Mouse (Mus musculus) gastrocnemius, adult 8-10 months (tissue): ENCODE data around the gene Kcnj3. TPM values are rescaled to one million over a fixed set of nuclear protein-coding genes. Genes with fewer than 3 reads are reported as not detected.

Experiments used
- DNase-seq, 2 experiments: peaks; one replicate each; pipeline ENCODE4 v3.0.0; 2022; ENCODE audit warnings: low spot score in 2 of 2
- total RNA-seq, 4 experiments: library from RNA; stranded (reverse); gene quantifications; 2 replicates each; pipeline ENCODE4 v1.2.4; 2022

The Kcnj3 gene
- total RNA-seq, 4 experiments from 2014 or later, result 0.24 to 1.0 (median 0.36) TPM

DNA sequence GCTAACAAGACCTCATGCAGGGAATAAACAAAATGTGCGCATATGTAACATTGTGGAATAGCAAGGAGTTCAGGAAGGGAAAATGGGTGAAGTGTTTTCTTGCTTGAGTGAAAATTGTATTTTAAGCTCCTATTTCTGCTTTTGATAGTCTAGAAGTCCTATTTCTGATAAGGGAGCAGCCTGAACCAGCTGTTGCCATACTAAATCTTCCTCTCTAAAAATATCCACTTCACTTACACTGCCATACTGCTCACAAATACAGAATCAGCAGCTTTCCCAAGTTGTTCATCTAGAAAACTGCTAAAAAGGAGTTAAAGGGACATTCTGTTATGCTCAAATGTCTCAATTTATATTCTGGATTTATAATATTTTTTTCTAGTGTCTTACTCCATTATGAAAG is 69.9 kb downstream of the Kcnj3 start:
- no peak for DNase-seq

DNA sequence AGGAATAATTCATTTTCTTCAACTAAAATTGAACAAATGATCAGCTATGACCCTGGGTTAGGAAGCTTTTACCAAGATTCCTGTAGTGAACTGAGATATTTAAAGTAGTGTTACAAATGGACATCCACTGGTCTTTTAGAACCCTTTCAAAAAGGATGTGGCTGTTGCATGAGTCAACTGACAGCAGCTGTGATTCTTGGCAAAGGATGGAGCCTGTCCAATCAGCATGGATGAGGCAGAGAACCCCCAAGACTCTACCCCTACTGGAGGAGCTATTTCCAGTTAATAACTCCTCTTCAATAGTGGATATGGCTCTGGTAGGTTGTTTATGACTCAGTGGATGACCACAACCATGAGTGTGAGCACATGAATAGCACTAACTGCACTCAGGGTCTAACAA is 81.5 kb downstream of the Kcnj3 start:
- no peak for DNase-seq

DNA sequence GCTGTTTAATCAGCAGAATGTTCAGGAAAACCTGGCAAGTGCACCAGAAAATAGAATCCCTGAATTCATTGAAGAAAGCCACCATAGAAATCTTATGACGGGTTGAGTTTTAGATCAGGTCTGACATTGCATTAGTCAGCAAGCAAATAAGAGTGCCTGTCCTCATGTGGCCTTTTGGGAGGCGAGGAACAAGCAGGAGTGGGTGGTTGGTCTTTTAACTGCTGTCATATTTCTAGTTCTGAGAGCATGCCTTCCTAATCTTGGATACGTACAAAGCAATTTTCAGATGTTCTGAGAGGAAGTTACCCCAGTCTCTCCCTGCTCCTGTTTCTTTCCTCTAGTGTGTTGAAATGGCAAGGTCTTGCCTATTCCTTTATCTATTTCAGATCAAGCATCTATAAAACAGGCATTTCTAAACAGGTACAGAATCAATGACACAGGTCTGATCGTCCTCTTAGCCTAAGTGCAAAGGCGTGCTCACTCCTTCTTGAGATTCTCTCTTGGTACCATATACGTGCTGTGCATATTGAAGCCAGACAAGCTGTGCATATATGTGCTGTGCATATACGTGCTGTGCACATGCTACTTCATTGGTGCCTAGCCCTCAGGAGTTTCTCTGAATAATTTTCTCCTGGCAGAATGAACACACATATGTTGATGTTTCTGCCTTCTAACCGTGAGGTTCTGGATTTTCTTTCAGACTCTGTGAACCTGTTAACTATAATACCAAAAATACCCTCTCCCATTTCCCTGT is 97.1 kb downstream of the Kcnj3 start:
- no peak for DNase-seq

DNA sequence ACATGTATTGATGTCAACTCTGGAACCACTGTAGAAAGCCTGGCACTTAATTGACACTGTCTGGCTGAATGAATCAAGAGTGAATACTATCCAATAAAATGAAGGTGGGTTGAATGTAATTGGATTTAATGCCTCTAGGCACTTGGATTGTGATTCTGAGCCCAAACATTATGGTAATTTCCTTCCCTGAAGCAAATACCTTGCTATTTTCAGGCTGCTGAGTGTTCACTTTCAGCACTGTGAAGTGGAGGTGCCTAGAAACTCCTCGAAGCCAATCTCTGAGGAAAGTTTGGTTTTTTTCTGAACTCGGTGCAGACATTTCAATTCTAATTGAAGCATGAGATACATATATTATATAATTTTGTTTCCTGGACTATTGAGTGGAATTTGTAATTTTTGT is 99.2 kb downstream of the Kcnj3 start:
- no peak for DNase-seq

DNA sequence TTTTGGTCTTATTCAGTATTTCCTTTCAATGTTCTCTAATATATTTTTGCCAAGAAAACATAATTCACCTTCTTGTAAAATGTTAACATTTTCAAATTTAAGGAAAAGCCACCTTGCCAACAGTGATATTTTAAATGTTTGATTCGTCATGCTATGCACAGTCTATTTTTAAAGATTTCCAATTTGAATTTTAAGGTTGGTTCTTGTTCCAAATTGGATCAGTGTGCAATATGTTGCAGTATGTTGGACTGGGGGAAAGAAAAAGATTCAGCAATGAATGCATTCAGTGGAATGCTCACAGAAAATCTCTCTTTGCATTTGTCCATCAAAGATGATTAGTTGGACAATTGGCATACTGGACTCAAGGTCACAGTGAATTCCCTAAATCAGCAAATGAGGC is 99.7 kb downstream of the Kcnj3 start:
- DNase-seq, result no peak

DNA sequence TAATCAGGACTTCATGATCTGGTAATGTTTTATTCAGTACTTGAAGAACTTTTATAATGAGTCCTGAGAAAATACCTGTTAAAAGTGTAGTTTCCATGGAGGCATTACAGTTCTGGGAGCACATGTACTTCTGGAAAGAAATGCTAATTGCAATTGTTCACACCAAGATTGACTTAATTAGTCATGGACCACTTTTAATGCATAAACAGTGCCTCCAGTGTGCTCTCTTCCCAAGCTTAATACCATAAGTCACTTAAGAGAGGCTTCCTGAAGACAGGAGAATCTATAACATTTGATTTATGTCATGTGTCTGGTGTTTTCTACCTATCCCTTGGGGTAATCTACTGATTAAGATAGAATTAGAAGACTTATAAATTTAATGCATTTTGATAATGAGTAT is 111.8 kb downstream of the Kcnj3 start:
- no peak for DNase-seq

DNA sequence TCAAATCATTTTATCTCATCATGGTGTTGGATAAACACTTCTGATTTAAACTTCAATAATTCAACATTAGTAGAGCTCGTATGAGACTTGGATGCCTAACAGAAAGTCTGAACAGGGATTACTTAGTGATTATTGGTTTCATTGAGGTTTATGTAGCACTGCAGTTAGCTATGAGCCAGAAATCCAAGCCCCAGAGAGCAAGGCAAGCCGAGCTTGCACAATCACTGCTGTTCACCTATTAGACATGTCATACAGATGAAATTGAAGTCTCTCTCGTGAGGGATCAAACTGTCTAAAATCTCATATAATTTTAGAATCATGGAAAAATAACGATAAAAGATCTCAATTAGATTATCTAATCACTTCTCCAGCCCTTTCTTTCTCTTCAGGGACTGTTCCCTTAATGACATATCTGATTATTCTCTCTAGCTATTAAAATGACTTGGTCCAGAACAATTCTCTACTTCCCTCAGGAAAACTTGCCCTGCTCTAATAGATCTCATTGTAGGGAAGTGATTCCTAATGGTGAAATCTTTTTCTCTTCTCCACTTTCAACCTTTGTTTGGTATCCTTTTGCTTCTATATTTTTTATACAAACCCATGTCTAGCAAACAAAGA is 122.7 kb downstream of the Kcnj3 start:
- DNase-seq, result no peak

DNA sequence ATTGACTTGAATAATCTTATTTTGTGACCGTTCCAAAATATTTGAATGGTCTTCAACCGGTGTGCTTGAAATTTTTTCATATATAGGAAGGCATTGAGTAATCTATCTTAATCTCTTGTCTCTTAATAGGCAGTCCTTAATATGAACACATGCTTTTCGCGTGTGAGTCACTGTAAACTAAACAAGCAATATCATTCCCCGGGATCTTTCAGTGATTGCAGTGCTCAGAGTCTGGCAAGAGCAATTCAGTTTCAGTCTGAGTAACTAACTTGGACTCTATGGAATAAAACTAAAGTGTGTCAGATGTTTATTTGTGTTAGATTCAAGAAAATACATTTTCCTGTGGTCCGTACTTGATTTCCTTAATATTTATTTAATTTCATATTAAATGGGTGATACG is 133.5 kb downstream of the Kcnj3 start:
- DNase-seq, result no peak

DNA sequence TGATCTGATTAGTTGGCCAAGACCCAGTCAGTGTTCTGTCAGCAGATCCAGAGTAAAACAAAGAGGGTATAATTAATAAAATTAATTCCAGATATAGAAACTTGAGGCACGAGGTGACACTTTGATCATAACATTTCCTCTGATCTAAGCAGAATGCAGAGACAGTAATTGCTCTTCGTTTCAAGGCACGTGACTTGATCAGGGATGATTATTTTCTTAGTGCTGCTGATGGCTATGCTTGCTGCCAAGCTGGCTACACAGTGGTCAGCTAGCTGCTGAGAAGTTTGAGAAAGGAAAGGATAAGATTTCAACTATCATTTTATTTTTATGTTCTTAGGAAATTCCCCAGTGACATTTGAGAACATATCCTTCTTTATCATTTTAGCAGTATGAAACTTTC is 135.7 kb downstream of the Kcnj3 start:
- no peak for DNase-seq

DNA sequence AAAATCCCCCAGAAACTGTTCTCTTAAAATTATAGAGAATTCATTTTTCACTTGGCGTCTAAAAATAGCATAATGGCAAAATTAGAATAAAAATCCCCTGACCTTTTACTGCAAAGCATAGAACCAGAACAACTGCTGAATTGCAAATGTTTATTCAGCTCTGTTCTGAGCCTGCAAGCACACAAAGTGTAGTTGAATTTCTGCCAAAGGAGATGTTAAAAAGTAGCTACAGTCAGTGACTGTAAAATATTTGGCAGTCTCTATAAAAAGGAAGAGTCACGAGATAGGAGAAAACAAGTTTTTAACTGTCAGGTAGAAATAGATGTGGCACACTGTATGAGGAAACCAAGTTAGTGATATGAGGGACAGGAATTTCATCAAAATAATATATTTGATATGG is 144.5 kb downstream of the Kcnj3 start:
- no peak for DNase-seq

DNA sequence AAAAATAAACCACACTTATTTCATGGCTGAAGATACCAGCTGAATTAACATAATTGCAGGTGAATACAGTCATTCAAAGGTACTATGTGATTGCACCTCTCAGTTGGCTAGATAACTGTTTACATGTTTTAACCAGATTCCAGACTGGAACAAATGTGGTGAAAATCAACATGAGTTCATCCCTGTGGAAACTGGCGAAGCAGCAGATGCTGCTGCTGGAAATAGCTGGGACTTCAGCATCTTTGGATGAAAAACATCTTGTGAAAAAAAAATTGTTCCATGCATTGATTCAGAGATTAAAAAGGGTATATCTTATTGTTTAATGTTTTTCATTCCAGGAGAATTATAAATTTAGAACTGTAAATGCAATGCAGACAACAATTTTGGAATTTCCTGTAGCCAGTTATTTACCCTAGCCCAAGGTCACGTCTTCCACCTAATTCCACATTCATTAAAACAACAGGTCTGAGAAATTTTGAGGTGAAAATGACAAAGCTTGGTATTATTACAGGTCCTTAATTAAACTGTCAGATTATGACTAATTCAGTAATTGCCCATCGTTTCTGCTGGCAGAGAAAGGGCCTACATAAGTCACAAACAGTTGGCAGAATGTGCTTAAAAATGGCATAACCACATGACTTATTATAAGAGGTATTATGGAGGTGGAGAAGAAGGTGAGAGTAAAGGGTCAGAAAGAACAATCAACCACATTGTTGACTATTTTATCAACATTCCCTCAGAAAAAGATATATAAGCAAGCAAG is 155.6 kb downstream of the Kcnj3 start:
- no peak for DNase-seq
